Mouse (Mus musculus) hindbrain, embryonic 13.5 days (tissue): ENCODE results near the gene Myl12a. TPM values are rescaled to one million over a fixed set of nuclear protein-coding genes. Genes with fewer than 3 reads are reported as not detected.
A peak's percentile ranks its signal among the peaks of the same experiment; 100 is the strongest.

ENCODE experiments used
- ATAC-seq: fragments of 200-750 bp; cut with Nextera tagmentation; 2 replicates; pipeline ENCODE4 v1.8.0; 2017; ENCODE audit warnings: moderate TSS enrichment; ENCODE audit not compliant: low FRiP score
- H3K27ac ChIP-seq: fragments of 300-500 bp; sonication (generic); 2 replicates; pipeline ENCODE4 v1.5.1; 2015; ENCODE audit warnings: inconsistent platforms, mild to moderate bottlenecking, moderate library complexity
- H3K27me3 ChIP-seq: fragments of 300-500 bp; sonication (generic); 2 replicates; pipeline ENCODE4 v1.6.1; 2015; ENCODE audit warnings: mild to moderate bottlenecking, inconsistent platforms
- H3K36me3 ChIP-seq: fragments of 300-500 bp; sonication (generic); 2 replicates; pipeline ENCODE4 v1.6.1; 2015; ENCODE audit warnings: mild to moderate bottlenecking, inconsistent platforms
- H3K4me1 ChIP-seq: fragments of 300-500 bp; sonication (generic); replicated peaks from 2 replicates; pipeline ENCODE4 v1.6.1; 2015; ENCODE audit warnings: inconsistent platforms
- H3K4me2 ChIP-seq: fragments of 300-500 bp; sonication (generic); 2 replicates; pipeline ENCODE4 v1.6.1; 2015; ENCODE audit warnings: inconsistent platforms, mild to moderate bottlenecking, moderate library complexity
- H3K4me3 ChIP-seq: fragments of 300-500 bp; sonication (generic); 2 replicates; pipeline ENCODE4 v1.5.1; 2015; ENCODE audit warnings: mild to moderate bottlenecking, inconsistent platforms
- H3K9ac ChIP-seq: fragments of 300-500 bp; sonication (generic); 2 replicates; pipeline ENCODE4 v1.6.1; 2015; ENCODE audit warnings: mild to moderate bottlenecking, inconsistent platforms
- H3K9me3 ChIP-seq: fragments of 300-500 bp; sonication (generic); 2 replicates; pipeline ENCODE4 v1.6.1; 2016; ENCODE audit warnings: inconsistent platforms
- WGBS: fragments of 180-500 bp; shearing (Covaris S2); methylation state at CpG from one replicate; pipeline ENCODE4 v1.1.7; 2015; 5-methylcytosine and 5-hydroxymethylcytosine counted together
- polyA plus RNA-seq: library from polyadenylated mRNA; unstranded; fragments of >200 nt; fragmentation: Nextera tagmentation; extraction: Ambion mirVana; gene quantifications from 2 replicates; pipeline ENCODE4 v1.2.1, GENCODE M21; 2015

Gene Myl12a
- polyA plus RNA-seq, 1 experiment from 2014 or later = 153 TPM

GRCm38 (mm10) chr17:71008676-71009075 is 6.0 kb upstream of the Myl12a start:
- WGBS = 86% methylated on average over 3 of the region's 3 CpGs

GRCm38 (mm10) chr17:71006976-71007375 is 4.3 kb upstream of the Myl12a start:
- ATAC-seq = no peak
- WGBS = 90% methylated on average over 5 of the region's 5 CpGs
- Histone ChIP-seq H3K27ac (no peak overlapping the region), H3K9me3 (no peaks in the 10 kb centered on the region), H3K9ac (no peak overlapping the region), H3K27me3 (no peaks in the 10 kb centered on the region), H3K4me2 (no peak overlapping the region), H3K4me1 (0 out of 2 replicates have a peak, but pooled peaks cover 6% of the 10 kb centered on the region), H3K4me3 (no peak overlapping the region), H3K36me3 (no peaks in the 10 kb centered on the region)

More at GRCm38 (mm10) chr17:71008676-71009075, 6.0 kb upstream of the Myl12a start:
- no peak overlapping the region for H3K27ac ChIP-seq
- no peaks in the 10 kb centered on the region for H3K27me3 ChIP-seq
- H3K4me2 ChIP-seq = no peak overlapping the region
- no peaks in the 10 kb centered on the region for H3K36me3 ChIP-seq
- H3K9me3 ChIP-seq = no peaks in the 10 kb centered on the region
- no peak for ATAC-seq
- H3K4me3 ChIP-seq = no peak overlapping the region
- H3K9ac ChIP-seq = no peak overlapping the region
- H3K4me1 ChIP-seq = no peaks in the 10 kb centered on the region

- 95% methylated on average over 10 of the region's 10 CpGs for WGBS
- Histone ChIP-seq H3K27me3 (no peaks in the 10 kb centered on the region), H3K4me1 (peaks cover 20% of the 10 kb centered on the region), H3K9me3 (no peaks in the 10 kb centered on the region), H3K36me3 (no peaks in the 10 kb centered on the region), H3K27ac (no peak overlapping the region), H3K9ac (no peak overlapping the region), H3K4me3 (no peak overlapping the region), H3K4me2 (no peak overlapping the region)
- ATAC-seq = no peak
These were observed 1.7 kb upstream of the Myl12a start for GRCm38 (mm10) chr17:71004186-71004960.

DNA sequence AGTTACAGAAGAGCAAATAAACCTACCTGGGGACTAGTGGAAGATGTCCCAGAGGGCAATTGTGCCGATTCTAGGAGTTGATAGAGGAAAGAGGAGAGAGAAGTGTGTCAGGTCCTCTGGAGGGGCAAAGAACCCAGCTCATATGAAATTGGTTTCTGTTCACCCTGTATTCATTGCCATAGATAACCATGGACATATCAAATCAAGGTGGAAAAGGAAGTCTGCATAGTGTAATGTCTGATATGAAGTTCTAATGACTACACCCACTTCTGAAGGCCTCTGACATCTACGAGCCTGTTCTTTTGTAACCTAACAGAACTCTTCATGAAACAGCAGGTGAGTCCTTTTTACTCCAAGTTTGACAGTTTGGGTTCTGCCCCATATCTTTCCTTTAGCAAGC is 1.0 kb upstream of the Myl12a start:
- H3K9me3 ChIP-seq = no peaks in the 10 kb centered on the region
- H3K4me2 ChIP-seq = no peak overlapping the region
- no peak overlapping the region for H3K9ac ChIP-seq
- no peak overlapping the region for H3K27ac ChIP-seq
- H3K27me3 ChIP-seq = no peaks in the 10 kb centered on the region
- H3K4me3 ChIP-seq = no peak overlapping the region
- WGBS = 92% methylated on average over 2 of the region's 2 CpGs
- H3K36me3 ChIP-seq = no peaks in the 10 kb centered on the region
- peaks cover 20% of the 10 kb centered on the region for H3K4me1 ChIP-seq
- ATAC-seq = no peak

GRCm38 (mm10) chr17:71003112-71003511 is 434 bp upstream of the Myl12a start:
- H3K9me3 ChIP-seq = no peaks in the 10 kb centered on the region
- no peak overlapping the region for H3K9ac ChIP-seq
- no peaks in the 10 kb centered on the region for H3K36me3 ChIP-seq
- H3K4me2 ChIP-seq = peak overlapping the region; percentile 70
- H3K4me1 ChIP-seq = peaks cover 20% of the 10 kb centered on the region
- no peak overlapping the region for H3K27ac ChIP-seq
- 69% methylated on average over 4 of the region's 4 CpGs for WGBS
- no peak overlapping the region for H3K4me3 ChIP-seq
- no peak for ATAC-seq
- H3K27me3 ChIP-seq = no peaks in the 10 kb centered on the region

DNA sequence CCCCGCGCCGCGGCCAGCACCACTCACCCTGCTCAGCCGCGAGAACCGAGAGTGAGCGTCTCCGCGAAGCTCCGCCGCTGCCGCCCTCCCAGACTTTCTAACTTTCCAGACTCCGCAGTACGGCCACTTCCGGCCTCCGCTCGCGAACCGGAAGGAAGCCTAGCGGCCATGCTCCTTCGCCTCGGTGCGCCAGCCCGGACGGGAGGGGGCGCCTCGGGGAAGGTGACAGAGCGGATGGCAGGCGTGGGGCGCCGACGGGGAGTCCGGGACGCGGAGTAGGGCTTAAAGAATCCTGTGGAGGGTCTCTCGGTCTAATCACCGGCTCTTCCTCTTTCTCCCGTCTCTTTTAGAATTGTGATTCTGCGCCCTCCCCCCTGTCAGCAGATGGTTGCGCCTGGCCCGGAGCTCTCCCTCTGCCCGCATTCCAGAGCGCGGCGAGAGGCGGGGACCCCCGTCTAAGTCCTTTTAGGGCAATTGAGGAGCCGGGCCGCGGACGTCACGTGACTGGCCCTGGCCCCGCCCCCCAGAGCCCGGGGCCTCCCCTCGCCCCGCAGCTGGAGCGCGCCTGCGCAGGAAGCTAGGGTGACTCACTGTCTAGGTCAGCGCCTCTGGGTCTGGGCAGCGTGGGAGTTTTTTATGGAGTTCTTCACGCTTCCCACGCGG is 466 bp downstream of the Myl12a start, which contains the start of gene Myom1:
Myom1 (plus strand) TSS at position 553 of the 663 bp plus-strand sequence.
- H3K27ac ChIP-seq = peak within 1 kb of the TSS; percentile 96
- H3K27me3 ChIP-seq = no peaks in the 10 kb centered on the region
- ATAC-seq = peak; percentile 96
- H3K4me2 ChIP-seq = peak within 1 kb of the TSS; percentile 70
- H3K4me1 ChIP-seq = peaks cover 20% of the 10 kb centered on the region
- peak within 1 kb of the TSS; percentile 87 for H3K4me3 ChIP-seq
- H3K36me3 ChIP-seq = no peaks in the 10 kb centered on the region
- under 1% methylated on average over 65 of the region's 65 CpGs for WGBS
- H3K9me3 ChIP-seq = no peaks in the 10 kb centered on the region
- peak within 1 kb of the TSS; percentile 83 for H3K9ac ChIP-seq

GRCm38 (mm10) chr17:71001699-71002080 is 988 bp downstream of the Myl12a start:
- no peaks in the 10 kb centered on the region for H3K36me3 ChIP-seq
- H3K4me1 ChIP-seq = peaks cover 20% of the 10 kb centered on the region
- H3K4me3 ChIP-seq = peak overlapping the region; percentile 87
- H3K27ac ChIP-seq = peak overlapping the region; percentile 96
- H3K9ac ChIP-seq = peak overlapping the region; percentile 83
- WGBS = under 1% methylated on average over 42 of the region's 43 CpGs
- H3K4me2 ChIP-seq = peak overlapping the region; percentile 70
- H3K9me3 ChIP-seq = no peaks in the 10 kb centered on the region
- no peaks in the 10 kb centered on the region for H3K27me3 ChIP-seq
- ATAC-seq = peak; percentile 76

DNA sequence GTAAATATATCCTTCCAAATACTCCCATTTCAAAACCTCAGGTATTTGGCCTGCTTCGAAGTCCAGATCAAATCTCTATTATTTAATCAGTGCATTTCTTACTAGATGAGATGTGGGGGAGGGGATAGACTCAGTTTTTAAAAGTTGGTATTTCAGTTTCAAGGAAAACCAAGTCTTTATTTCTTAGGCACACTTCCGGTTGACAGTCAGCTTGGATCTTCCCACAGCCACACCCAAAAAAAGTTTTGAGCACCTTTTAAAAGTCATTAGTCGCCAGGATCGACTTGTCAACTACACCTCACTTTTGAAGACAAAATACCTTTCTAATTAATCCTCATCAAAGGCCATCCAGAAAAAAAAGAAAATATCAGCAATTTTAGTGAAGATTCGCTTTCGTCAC is 1.6 kb downstream of the Myl12a start:
- Histone ChIP-seq H3K4me3 (peak overlapping the region; percentile 87), H3K9me3 (no peaks in the 10 kb centered on the region), H3K27ac (no peak overlapping the region), H3K27me3 (no peaks in the 10 kb centered on the region), H3K4me1 (peaks cover 20% of the 10 kb centered on the region), H3K36me3 (peaks cover 5% of the 10 kb centered on the region), H3K9ac (peak overlapping the region; percentile 83; the same call in 1 of the 2 replicates), H3K4me2 (peak overlapping the region; percentile 70)
- 19% methylated on average over 6 of the region's 6 CpGs for whole genome bisulfite sequencing
- ATAC-seq = no peak

- Histone ChIP-seq H3K9me3 (no peaks in the 10 kb centered on the region), H3K27me3 (no peaks in the 10 kb centered on the region), H3K36me3 (peaks cover 11% of the 10 kb centered on the region), H3K4me2 (peak overlapping the region; percentile 34; the same call in 1 of the 2 replicates), H3K4me1 (peaks cover 20% of the 10 kb centered on the region), H3K27ac (no peak overlapping the region), H3K9ac (peak overlapping the region; percentile 43; the same call in 1 of the 2 replicates), H3K4me3 (no peak overlapping the region)
- 80% methylated on average over 2 of the region's 2 CpGs for WGBS
- no peak for ATAC-seq
These were observed 2.4 kb downstream of the Myl12a start for GRCm38 (mm10) chr17:71000255-71000654.

GRCm38 (mm10) chr17:70999187-70999586 is 3.5 kb downstream of the Myl12a start:
- no peak for ATAC-seq
- no peak overlapping the region for H3K4me2 ChIP-seq
- H3K4me1 ChIP-seq = peaks cover 20% of the 10 kb centered on the region
- peaks cover 19% of the 10 kb centered on the region for H3K36me3 ChIP-seq
- H3K27ac ChIP-seq = no peak overlapping the region
- no peak overlapping the region for H3K9ac ChIP-seq
- H3K27me3 ChIP-seq = no peaks in the 10 kb centered on the region
- H3K4me3 ChIP-seq = no peak overlapping the region
- H3K9me3 ChIP-seq = no peaks in the 10 kb centered on the region
- WGBS = 73% methylated on average over 5 of the region's 5 CpGs

DNA sequence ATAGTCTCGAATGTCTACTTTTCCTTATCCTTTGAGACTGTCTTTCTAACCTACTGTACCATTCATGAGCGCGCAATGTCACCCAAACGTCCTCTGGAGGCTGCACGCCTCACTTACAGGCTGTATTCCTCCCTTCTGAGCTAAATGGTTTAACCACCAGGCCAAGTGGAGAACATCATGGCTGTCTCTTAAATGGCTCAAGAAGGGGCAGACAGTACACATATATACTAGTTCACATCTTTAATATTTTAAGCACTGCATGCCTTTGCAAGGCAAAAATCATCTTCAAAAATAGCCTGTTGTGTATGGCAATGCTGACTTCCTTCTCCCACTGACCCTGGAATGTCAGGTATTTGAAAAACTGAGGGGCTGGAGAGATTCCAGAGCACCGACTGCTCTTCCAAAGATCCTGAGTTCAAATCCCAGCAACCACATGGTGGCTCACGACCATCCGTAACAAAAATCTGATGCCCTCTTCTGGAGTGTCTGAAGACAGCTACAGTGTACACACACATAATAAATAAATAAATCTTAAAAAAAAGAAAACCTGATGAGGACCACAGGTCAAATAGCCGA is 4.2 kb downstream of the Myl12a start:
- Histone ChIP-seq H3K9me3 (no peaks in the 10 kb centered on the region), H3K36me3 (peaks cover 22% of the 10 kb centered on the region), H3K4me1 (peaks cover 20% of the 10 kb centered on the region), H3K4me3 (no peak overlapping the region), H3K4me2 (no peak overlapping the region), H3K27ac (no peak overlapping the region), H3K27me3 (no peaks in the 10 kb centered on the region), H3K9ac (no peak overlapping the region)
- ATAC-seq = no peak
- WGBS = 86% methylated on average over 9 of the region's 9 CpGs

DNA sequence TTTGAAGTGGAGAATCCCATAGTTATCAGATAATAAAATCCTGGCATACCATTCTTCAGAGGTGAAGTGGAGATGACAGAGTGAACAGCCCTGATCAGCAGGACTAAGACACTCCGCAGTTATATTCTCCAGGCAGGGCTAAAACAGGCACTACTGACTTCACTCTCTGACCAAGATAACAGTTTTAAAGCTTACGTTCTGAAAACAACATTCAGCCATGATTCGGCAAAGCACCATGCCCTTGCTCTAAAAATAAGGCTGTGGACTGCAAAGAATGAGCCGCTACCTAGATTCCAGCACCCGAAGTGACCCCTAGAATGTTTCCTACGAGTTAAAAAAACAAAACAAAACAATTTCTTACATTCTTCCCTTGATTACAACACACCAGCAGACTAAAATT is 4.8 kb downstream of the Myl12a start:
- H3K27ac ChIP-seq = no peak overlapping the region
- H3K27me3 ChIP-seq = no peaks in the 10 kb centered on the region
- H3K4me1 ChIP-seq = peaks cover 14% of the 10 kb centered on the region
- no peak overlapping the region for H3K4me2 ChIP-seq
- H3K36me3 ChIP-seq = peaks cover 22% of the 10 kb centered on the region
- H3K4me3 ChIP-seq = no peak overlapping the region
- H3K9me3 ChIP-seq = no peaks in the 10 kb centered on the region
- no peak for ATAC-seq
- no peak overlapping the region for H3K9ac ChIP-seq
- WGBS = 84% methylated on average over 6 of the region's 6 CpGs
